Mouse (Mus musculus) G1E (cell line): ENCODE measurements around the gene Fhl1. TPM values are rescaled to one million over a fixed set of nuclear protein-coding genes. Genes with fewer than 3 reads are reported as not detected.

Source experiments
- ATAC-seq: 2 replicates; pipeline ENCODE4 v1.8.0; 2016; ENCODE audit warnings: mild to moderate bottlenecking; ENCODE audit not compliant: insufficient number of reproducible peaks, poor library complexity, low FRiP score, severe bottlenecking; ENCODE audit errors: extremely low read depth
- DNase-seq: peaks from one replicate; pipeline ENCODE4 v3.0.0; 2012; ENCODE audit warnings: low spot score
- H3K27me3 ChIP-seq: 2 replicates; pipeline ENCODE4 v1.6.1; 2012; ENCODE audit warnings: mild to moderate bottlenecking, low read length, inconsistent platforms; ENCODE audit not compliant: insufficient read depth
- H3K36me3 ChIP-seq: replicated peaks from 2 replicates; pipeline ENCODE3; 2012; ENCODE audit warnings: mild to moderate bottlenecking, inconsistent platforms
- H3K4me1 ChIP-seq: 2 replicates; pipeline ENCODE4 v1.6.1; 2012; ENCODE audit warnings: low read depth, low read length, inconsistent platforms, mixed read lengths; ENCODE audit not compliant: insufficient read depth
- H3K4me3 ChIP-seq: 2 replicates; pipeline ENCODE4 v1.5.1; 2012; ENCODE audit warnings: low read depth, mild to moderate bottlenecking, inconsistent platforms, low read length, moderate library complexity, mixed read lengths
- H3K9me3 ChIP-seq: replicated peaks from 2 replicates; pipeline ENCODE4 v1.6.1; 2012; ENCODE audit warnings: inconsistent platforms
- CTCF ChIP-seq: IDR thresholded peaks from 2 replicates; pipeline ENCODE4 v1.5.1; 2012; ENCODE audit warnings: low read depth, low read length, inconsistent platforms, mixed read lengths
- GATA1 ChIP-seq: IDR thresholded peaks from 2 replicates; pipeline ENCODE4 v1.6.1; 2012; ENCODE audit warnings: borderline replicate concordance, low read length, inconsistent platforms, mixed read lengths
- GATA2 ChIP-seq: IDR thresholded peaks from 2 replicates; pipeline ENCODE4 v1.6.1; 2012; ENCODE audit warnings: low read depth, low read length, inconsistent platforms, borderline replicate concordance
- POLR2AphosphoS5 ChIP-seq: IDR thresholded peaks from 2 replicates; pipeline ENCODE4 v1.6.1; 2012; ENCODE audit warnings: low read depth, low read length, inconsistent platforms; ENCODE audit not compliant: insufficient replicate concordance
- TAL1 ChIP-seq: conservative IDR thresholded peaks from 2 replicates; pipeline ENCODE4 v1.6.1; 2012; ENCODE audit warnings: low read depth, low read length, inconsistent platforms, mixed read lengths
- polyA plus RNA-seq: library from polyadenylated mRNA; stranded (reverse); fragments of >175 nt; gene quantifications from 2 replicates; pipeline ENCODE4 v1.2.3, GENCODE M21; 2012
- total RNA-seq, 2 experiments: library from RNA; stranded (forward) in 1 of 2; stranded (reverse) in 1 of 2; fragments of 200-1000 nt in 1 of 2; fragments of >200 nt in 1 of 2; fragmentation: Nextera tagmentation in 1 of 2; gene quantifications; 2 replicates each; pipeline ENCODE4 v1.2.3; 2014 to 2017

Fhl1 gene
- total and polyA plus RNA-seq, 3 experiments, result 0.11 TPM; not detected in 2

GRCm38 (mm10) chrX:56728507-56728906 is 3.1 kb upstream of the Fhl1 start:
- H3K4me1 ChIP-seq, result no peaks in the 10 kb centered on the region
- ATAC-seq (no peak), DNase-seq (no peak)
- no peak for TF ChIP-seq POLR2AphosphoS5
- no peak for TF ChIP-seq CTCF
- no peak for TF ChIP-seq GATA2
- no peak for TF ChIP-seq GATA1
- no peak for TF ChIP-seq TAL1
- no peaks in the 10 kb centered on the region for H3K36me3 ChIP-seq
- H3K9me3 ChIP-seq, result no peaks in the 10 kb centered on the region
- H3K27me3 ChIP-seq, result no peaks in the 10 kb centered on the region
- no peak overlapping the region for H3K4me3 ChIP-seq

- Histone ChIP-seq H3K4me3 (no peak overlapping the region), H3K4me1 (no peaks in the 10 kb centered on the region), H3K9me3 (no peaks in the 10 kb centered on the region), H3K27me3 (no peaks in the 10 kb centered on the region), H3K36me3 (no peaks in the 10 kb centered on the region)
- no peak for TF ChIP-seq GATA1
- TF ChIP-seq TAL1, result no peak
- TF ChIP-seq POLR2AphosphoS5, result no peak
- no peak for TF ChIP-seq CTCF
- no peak for TF ChIP-seq GATA2
- DNase-seq (no peak), ATAC-seq (no peak)
These were observed 720 bp upstream of the Fhl1 start for GRCm38 (mm10) chrX:56730828-56731305.

GRCm38 (mm10) chrX:56732401-56732800 is 814 bp downstream of the Fhl1 start:
- Histone ChIP-seq H3K4me1 (no peaks in the 10 kb centered on the region), H3K4me3 (no peak overlapping the region), H3K9me3 (no peaks in the 10 kb centered on the region), H3K27me3 (no peaks in the 10 kb centered on the region), H3K36me3 (no peaks in the 10 kb centered on the region)
- no peak for ATAC-seq
- DNase-seq, result no peak
- TF ChIP-seq GATA1 (no peak), TAL1 (no peak), GATA2 (no peak), POLR2AphosphoS5 (no peak), CTCF (no peak)

GRCm38 (mm10) chrX:56734436-56734835 is 2.8 kb downstream of the Fhl1 start:
- Histone ChIP-seq H3K4me1 (no peaks in the 10 kb centered on the region), H3K4me3 (no peak overlapping the region), H3K9me3 (no peaks in the 10 kb centered on the region), H3K36me3 (no peaks in the 10 kb centered on the region), H3K27me3 (no peaks in the 10 kb centered on the region)
- TF ChIP-seq TAL1 (no peak), CTCF (no peak), POLR2AphosphoS5 (no peak), GATA2 (no peak), GATA1 (no peak)
- no peak for DNase-seq
- ATAC-seq, result no peak

GRCm38 (mm10) chrX:56736226-56736625 is 4.6 kb downstream of the Fhl1 start:
- no peaks in the 10 kb centered on the region for H3K36me3 ChIP-seq
- H3K9me3 ChIP-seq, result no peaks in the 10 kb centered on the region
- no peaks in the 10 kb centered on the region for H3K27me3 ChIP-seq
- ATAC-seq, result no peak
- TF ChIP-seq TAL1 (no peak), GATA1 (no peak), GATA2 (no peak)
- H3K4me3 ChIP-seq, result no peak overlapping the region
- H3K4me1 ChIP-seq, result no peaks in the 10 kb centered on the region
- no peak for DNase-seq

GRCm38 (mm10) chrX:56737848-56738554 is 6.4 kb downstream of the Fhl1 start:
- H3K9me3 ChIP-seq, result no peaks in the 10 kb centered on the region
- H3K27me3 ChIP-seq, result no peaks in the 10 kb centered on the region
- ATAC-seq, result no peak
- no peaks in the 10 kb centered on the region for H3K4me1 ChIP-seq
- TF ChIP-seq GATA2 (no peak), GATA1 (no peak), TAL1 (no peak), CTCF (no peak), POLR2AphosphoS5 (no peak)
- H3K36me3 ChIP-seq, result no peaks in the 10 kb centered on the region
- no peak overlapping the region for H3K4me3 ChIP-seq
- DNase-seq, result no peak
